Mouse (Mus musculus): ENCODE data around the gene Usp2. TPM values are rescaled to one million over a fixed set of nuclear protein-coding genes. Genes with fewer than 3 reads are reported as not detected.

Usp2 gene
- 6.1 TPM for polyA plus RNA-seq (2014; fragmentation: Illumina TruSeq; extraction: RNeasy Lipid Tissue Mini Kit (QIAGEN cat#74804); ENCODE audit: low replicate concordance)

GRCm38 (mm10) chr9:44066785-44067225 lies at the start of gene Usp2:
Usp2 (plus strand) TSS chr9:44067021.

GRCm38 (mm10) chr9:44042836-44043707 lies 23.7 kb upstream of the Usp2 start, which contains the start of gene Thy1:
Thy1 (plus strand) TSS chr9:44043384.

GRCm38 (mm10) chr9:44101490-44101889 lies 34.7 kb downstream of the Usp2 start, which contains the start of gene Mfrp:
Mfrp (plus strand) TSS chr9:44101729.

GRCm38 (mm10) chr9:44107110-44107509 lies 40.3 kb downstream of the Usp2 start, which contains the start of gene C1qtnf5:
C1qtnf5 (plus strand) TSS chr9:44107245.

GRCm38 (mm10) chr9:44113105-44113789 lies 46.4 kb downstream of the Usp2 start, which contains the start of the genes Gm49380 and Rnf26:
Gm49380 (minus strand) TSS chr9:44113500.
Rnf26 (minus strand) TSS chr9:44113517.

GRCm38 (mm10) chr9:44134101-44134850 lies 67.5 kb downstream of the Usp2 start, which contains the start of gene Mcam:
Mcam (plus strand) TSS chr9:44134469.

Other genes with a start within 250 kb of the Usp2 start
- not detected for gene Thy1, start 23.6 kb upstream of the Usp2 start, polyA plus RNA-seq (2014; fragmentation: Illumina TruSeq; extraction: RNeasy Lipid Tissue Mini Kit (QIAGEN cat#74804); ENCODE audit: low replicate concordance)
- not detected for gene Mfrp, start 34.7 kb downstream of the Usp2 start, polyA plus RNA-seq (2014; fragmentation: Illumina TruSeq; extraction: RNeasy Lipid Tissue Mini Kit (QIAGEN cat#74804); ENCODE audit: low replicate concordance)
- not detected for gene C1qtnf5, start 40.2 kb downstream of the Usp2 start, polyA plus RNA-seq (2014; fragmentation: Illumina TruSeq; extraction: RNeasy Lipid Tissue Mini Kit (QIAGEN cat#74804); ENCODE audit: low replicate concordance)
- not detected for gene Gm49380, start 46.5 kb downstream of the Usp2 start, polyA plus RNA-seq (2014; fragmentation: Illumina TruSeq; extraction: RNeasy Lipid Tissue Mini Kit (QIAGEN cat#74804); ENCODE audit: low replicate concordance)
- gene Rnf26, start 46.5 kb downstream of the Usp2 start, polyA plus RNA-seq (2014; fragmentation: Illumina TruSeq; extraction: RNeasy Lipid Tissue Mini Kit (QIAGEN cat#74804); ENCODE audit: low replicate concordance): 0.45 TPM
- gene Mcam, start 67.4 kb downstream of the Usp2 start, polyA plus RNA-seq (2014; fragmentation: Illumina TruSeq; extraction: RNeasy Lipid Tissue Mini Kit (QIAGEN cat#74804); ENCODE audit: low replicate concordance): 3.6 TPM
- 39.1 TPM for gene Cbl, start 167.0 kb downstream of the Usp2 start, polyA plus RNA-seq (2014; fragmentation: Illumina TruSeq; extraction: RNeasy Lipid Tissue Mini Kit (QIAGEN cat#74804); ENCODE audit: low replicate concordance)
- gene Ccdc153, start 173.7 kb downstream of the Usp2 start, polyA plus RNA-seq (2014; fragmentation: Illumina TruSeq; extraction: RNeasy Lipid Tissue Mini Kit (QIAGEN cat#74804); ENCODE audit: low replicate concordance): not detected
- 2.2 TPM for gene Pdzd3, start 184.4 kb downstream of the Usp2 start, polyA plus RNA-seq (2014; fragmentation: Illumina TruSeq; extraction: RNeasy Lipid Tissue Mini Kit (QIAGEN cat#74804); ENCODE audit: low replicate concordance)
- gene Nlrx1, start 201.6 kb downstream of the Usp2 start, polyA plus RNA-seq (2014; fragmentation: Illumina TruSeq; extraction: RNeasy Lipid Tissue Mini Kit (QIAGEN cat#74804); ENCODE audit: low replicate concordance): not detected
- gene Abcg4, start 221.6 kb downstream of the Usp2 start, polyA plus RNA-seq (2014; fragmentation: Illumina TruSeq; extraction: RNeasy Lipid Tissue Mini Kit (QIAGEN cat#74804); ENCODE audit: low replicate concordance): not detected
- 18.5 TPM for gene Hinfp, start 238.7 kb downstream of the Usp2 start, polyA plus RNA-seq (2014; fragmentation: Illumina TruSeq; extraction: RNeasy Lipid Tissue Mini Kit (QIAGEN cat#74804); ENCODE audit: low replicate concordance)

Data from small intestine, adult 10 weeks (tissue).